Mouse (Mus musculus) hindbrain, embryonic 10.5 days (tissue): ENCODE data around the gene Magi3. TPM values are rescaled to one million over a fixed set of nuclear protein-coding genes. Genes with fewer than 3 reads are reported as not detected.

Source experiments
- DNase-seq: peaks from one replicate; pipeline ENCODE4 v3.0.0-alpha.2; 2017; ENCODE audit warnings: low spot score
- H3K27ac ChIP-seq: fragments of 300-500 bp; sonication (generic); 2 replicates; pipeline ENCODE4 v1.5.1; 2016; ENCODE audit warnings: mild to moderate bottlenecking, moderate library complexity
- H3K27me3 ChIP-seq: fragments of 300-500 bp; sonication (generic); 2 replicates; pipeline ENCODE4 v1.6.1; 2016; ENCODE audit warnings: mild to moderate bottlenecking; ENCODE audit not compliant: poor library complexity, insufficient read depth, severe bottlenecking
- H3K36me3 ChIP-seq: fragments of 300-500 bp; sonication (generic); 2 replicates; pipeline ENCODE4 v1.6.1; 2016; ENCODE audit warnings: mild to moderate bottlenecking, moderate library complexity
- H3K4me1 ChIP-seq: fragments of 300-500 bp; sonication (generic); replicated peaks from 2 replicates; pipeline ENCODE4 v1.6.1; 2016; ENCODE audit warnings: mild to moderate bottlenecking
- H3K4me3 ChIP-seq: fragments of 300-500 bp; sonication (generic); 2 replicates; pipeline ENCODE4 v1.5.1; 2016; ENCODE audit warnings: mild to moderate bottlenecking, moderate library complexity
- H3K9me3 ChIP-seq: fragments of 300-500 bp; sonication (generic); 2 replicates; pipeline ENCODE4 v1.6.1; 2016; ENCODE audit warnings: mild to moderate bottlenecking, moderate library complexity
- WGBS: fragments of 180-500 bp; shearing (Covaris S2); methylation state at CpG from one replicate; pipeline ENCODE4 v1.1.7; 2016; 5-methylcytosine and 5-hydroxymethylcytosine counted together
- polyA plus RNA-seq: library from polyadenylated mRNA; unstranded; fragments of >200 nt; fragmentation: Nextera tagmentation; extraction: Ambion mirVana; gene quantifications from 2 replicates; pipeline ENCODE4 v1.2.1, GENCODE M21; 2016

Gene Magi3
- polyA plus RNA-seq, 1 experiment from 2014 or later: 3.8 TPM

GRCm38 (mm10) chr3:104007479-104007878, 212.7 kb downstream of the Magi3 start:
- H3K9me3 ChIP-seq: no peaks in the 10 kb centered on the region
- H3K36me3 ChIP-seq: peaks cover 77% of the 10 kb centered on the region
- DNase-seq: no peak
- H3K4me3 ChIP-seq: no peak overlapping the region
- H3K27ac ChIP-seq: no peak overlapping the region
- WGBS: 93% methylated on average over 8 of the region's 8 CpGs
- H3K4me1 ChIP-seq: no peaks in the 10 kb centered on the region
- H3K27me3 ChIP-seq: no peaks in the 10 kb centered on the region

- WGBS: 89% methylated on average over 8 of the region's 8 CpGs
- Histone ChIP-seq H3K9me3 (no peaks in the 10 kb centered on the region), H3K4me3 (no peak overlapping the region), H3K27me3 (no peaks in the 10 kb centered on the region), H3K4me1 (no peaks in the 10 kb centered on the region), H3K36me3 (peaks cover 82% of the 10 kb centered on the region), H3K27ac (no peak overlapping the region)
- DNase-seq: no peak
Measured at GRCm38 (mm10) chr3:104006896-104007466, 213.2 kb downstream of the Magi3 start.

DNA sequence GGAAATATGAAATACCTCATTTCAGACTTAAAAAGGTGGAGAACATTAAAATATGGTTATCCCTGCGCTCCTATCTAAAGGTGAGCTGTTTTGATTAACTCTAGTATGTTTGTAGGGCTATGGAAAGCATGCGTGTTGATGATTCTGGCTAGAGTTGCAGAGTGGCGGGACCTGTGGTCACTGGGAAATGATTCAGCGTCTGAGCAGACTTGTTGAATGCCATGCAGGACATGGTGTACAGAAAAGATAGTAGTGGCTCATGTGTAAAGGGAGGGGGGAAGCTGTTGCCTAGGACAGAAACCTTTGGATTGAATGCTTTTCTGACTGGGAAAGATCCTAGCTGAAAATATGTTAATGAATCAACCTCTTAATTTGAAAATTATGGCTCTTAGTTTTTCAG, 221.4 kb downstream of the Magi3 start:
- Histone ChIP-seq H3K9me3 (no peaks in the 10 kb centered on the region), H3K27me3 (no peaks in the 10 kb centered on the region), H3K4me3 (no peak overlapping the region), H3K36me3 (peaks cover 90% of the 10 kb centered on the region), H3K27ac (no peak overlapping the region), H3K4me1 (no peaks in the 10 kb centered on the region)
- 95% methylated on average over 4 of the region's 4 CpGs for WGBS
- no peak for DNase-seq

DNA sequence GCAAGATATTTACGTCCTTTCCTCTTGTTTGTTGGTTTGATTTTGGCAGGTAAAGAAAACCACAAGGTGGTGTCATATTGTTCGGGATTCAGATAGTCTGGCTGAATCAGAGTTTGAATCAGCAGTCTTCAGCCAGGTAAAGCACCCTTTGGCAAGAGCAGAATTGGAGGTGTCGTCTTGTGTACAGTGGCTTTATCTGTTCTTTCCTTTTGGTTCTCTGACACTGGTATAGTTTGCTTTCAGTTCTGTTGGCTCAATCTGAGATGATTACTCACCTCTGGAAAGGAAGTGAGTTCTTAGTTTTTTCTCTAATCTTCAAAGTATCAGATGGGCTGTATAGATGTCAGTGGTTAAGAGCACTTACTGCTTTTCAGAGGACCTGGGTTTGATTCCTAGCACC, 228.9 kb downstream of the Magi3 start:
- Histone ChIP-seq H3K27ac (no peak overlapping the region), H3K4me1 (no peaks in the 10 kb centered on the region), H3K27me3 (no peaks in the 10 kb centered on the region), H3K9me3 (no peaks in the 10 kb centered on the region), H3K4me3 (no peak overlapping the region), H3K36me3 (peaks cover 88% of the 10 kb centered on the region)
- DNase-seq: no peak
- 92% methylated on average over 3 of the region's 3 CpGs for WGBS

DNA sequence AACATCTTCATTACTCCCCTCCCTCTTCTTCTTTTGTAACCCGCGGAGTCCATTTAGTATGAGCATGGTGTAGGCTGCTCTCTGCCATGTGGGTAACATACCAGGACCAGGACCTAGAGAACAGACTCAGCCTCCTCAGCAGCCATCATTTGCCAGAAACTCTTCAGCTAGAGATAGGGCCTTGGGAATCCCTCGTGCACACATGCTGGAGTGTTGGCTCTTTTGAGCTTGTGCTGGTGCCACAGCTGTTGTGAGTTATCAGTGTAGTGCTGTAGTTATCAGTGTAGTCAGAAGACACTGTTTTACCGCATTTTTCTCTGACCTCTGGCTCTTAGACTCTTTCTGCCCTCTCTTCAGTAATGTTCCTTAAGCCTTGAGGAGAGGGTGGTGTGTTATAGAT, 230.8 kb downstream of the Magi3 start:
- Histone ChIP-seq H3K27me3 (no peaks in the 10 kb centered on the region), H3K36me3 (peaks cover 88% of the 10 kb centered on the region), H3K9me3 (no peaks in the 10 kb centered on the region), H3K4me1 (no peaks in the 10 kb centered on the region), H3K27ac (no peak overlapping the region), H3K4me3 (no peak overlapping the region)
- no peak for DNase-seq
- 91% methylated on average over 4 of the region's 4 CpGs for WGBS

DNA sequence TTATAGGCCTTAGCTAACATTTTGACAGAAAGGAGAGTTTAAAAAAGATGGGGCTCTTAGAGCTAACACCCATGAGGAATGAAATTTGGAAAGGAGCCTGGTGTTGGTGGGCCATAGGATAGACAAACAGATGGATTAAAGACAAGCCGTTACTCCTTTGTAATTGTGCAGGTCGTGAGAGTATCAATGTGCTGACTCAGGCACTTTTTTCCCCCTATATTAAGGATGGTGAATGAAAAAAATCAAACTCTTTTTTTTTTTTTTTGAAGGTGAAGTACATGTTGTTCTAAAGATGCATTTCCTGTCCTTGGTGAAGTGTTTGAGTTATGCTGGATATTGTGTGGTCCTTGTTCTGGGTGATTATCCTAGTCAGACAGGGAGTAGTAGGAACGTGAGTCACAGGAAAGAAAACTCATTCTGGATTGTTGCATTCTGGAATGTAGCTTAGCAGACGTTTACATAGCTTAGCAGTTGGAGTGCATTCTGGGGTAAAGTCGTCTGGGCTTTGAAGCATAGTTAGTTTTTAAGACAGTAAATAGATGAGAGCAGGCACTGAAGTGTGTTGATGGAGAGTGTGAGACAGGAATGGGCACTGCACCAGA, 232.2 kb downstream of the Magi3 start:
- H3K4me1 ChIP-seq: no peaks in the 10 kb centered on the region
- H3K36me3 ChIP-seq: peaks cover 88% of the 10 kb centered on the region
- H3K27ac ChIP-seq: no peak overlapping the region
- no peak for DNase-seq
- H3K9me3 ChIP-seq: no peaks in the 10 kb centered on the region
- no peaks in the 10 kb centered on the region for H3K27me3 ChIP-seq
- H3K4me3 ChIP-seq: no peak overlapping the region
- 75% methylated on average over 5 of the region's 5 CpGs for WGBS

- no peaks in the 10 kb centered on the region for H3K9me3 ChIP-seq
- H3K4me1 ChIP-seq: no peaks in the 10 kb centered on the region
- no peak for DNase-seq
- peaks cover 81% of the 10 kb centered on the region for H3K36me3 ChIP-seq
- WGBS: 91% methylated on average over 2 of the region's 2 CpGs
- no peaks in the 10 kb centered on the region for H3K27me3 ChIP-seq
- no peak overlapping the region for H3K4me3 ChIP-seq
- no peak overlapping the region for H3K27ac ChIP-seq
Measured at GRCm38 (mm10) chr3:103985194-103985593, 235.0 kb downstream of the Magi3 start.

GRCm38 (mm10) chr3:103984556-103984955, 235.6 kb downstream of the Magi3 start:
- no peaks in the 10 kb centered on the region for H3K4me1 ChIP-seq
- H3K36me3 ChIP-seq: peaks cover 75% of the 10 kb centered on the region
- no peaks in the 10 kb centered on the region for H3K9me3 ChIP-seq
- no peak overlapping the region for H3K27ac ChIP-seq
- DNase-seq: no peak
- 90% methylated on average over 4 of the region's 4 CpGs for WGBS
- no peak overlapping the region for H3K4me3 ChIP-seq
- H3K27me3 ChIP-seq: no peaks in the 10 kb centered on the region

DNA sequence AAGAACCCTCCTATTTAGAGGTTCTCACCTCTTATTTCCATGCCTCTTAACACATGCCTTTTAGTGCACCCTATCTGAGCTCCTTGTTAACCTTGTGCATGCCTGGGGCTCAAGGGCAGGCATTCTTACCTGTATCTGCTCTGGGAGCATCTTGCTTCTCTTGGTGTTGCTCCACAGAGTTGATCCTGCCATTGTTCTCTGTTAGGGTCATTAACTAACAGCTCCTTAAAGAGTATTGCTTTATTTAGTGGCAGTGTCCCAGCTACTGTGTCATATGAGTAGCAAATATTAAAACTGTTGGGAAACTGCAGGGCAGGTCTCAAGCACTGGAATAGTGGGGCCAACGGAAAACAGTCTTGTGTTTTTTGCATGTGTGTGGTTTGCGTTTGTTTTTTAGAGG, 249.0 kb downstream of the Magi3 start:
- no peak overlapping the region for H3K4me3 ChIP-seq
- H3K27me3 ChIP-seq: no peaks in the 10 kb centered on the region
- H3K36me3 ChIP-seq: peaks cover 37% of the 10 kb centered on the region
- H3K27ac ChIP-seq: no peak overlapping the region
- 95% methylated on average over 2 of the region's 2 CpGs for WGBS
- peaks cover 31% of the 10 kb centered on the region for H3K4me1 ChIP-seq
- H3K9me3 ChIP-seq: no peaks in the 10 kb centered on the region
- no peak for DNase-seq

DNA sequence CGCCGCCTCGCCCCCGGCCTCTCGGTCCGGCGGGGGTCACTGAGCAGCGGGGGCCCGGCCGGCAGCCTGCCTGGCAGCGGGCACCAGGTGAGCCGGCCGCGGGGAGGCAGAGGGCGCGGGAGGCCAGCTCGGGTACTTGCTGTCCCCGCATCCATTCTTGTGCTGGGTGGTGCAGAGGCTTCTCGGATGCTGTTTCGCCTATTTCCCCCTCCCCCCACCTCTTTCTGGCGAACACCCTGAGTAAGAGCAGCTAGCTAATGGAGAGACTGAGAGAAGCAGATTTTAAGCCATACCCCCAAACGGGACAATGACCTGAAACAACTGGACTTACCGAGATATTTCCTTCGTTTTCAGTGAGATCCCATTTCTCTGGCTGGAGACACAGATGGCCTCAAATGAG, 251.5 kb downstream of the Magi3 start:
- no peak for DNase-seq
- under 1% methylated on average over 24 of the region's 24 CpGs for WGBS
- Histone ChIP-seq H3K36me3 (peaks cover 42% of the 10 kb centered on the region), H3K4me3 (peak overlapping the region; percentile 86), H3K27ac (peak overlapping the region; percentile 99), H3K4me1 (peaks cover 31% of the 10 kb centered on the region), H3K27me3 (no peaks in the 10 kb centered on the region), H3K9me3 (no peaks in the 10 kb centered on the region)

GRCm38 (mm10) chr3:103967861-103968691, 252.1 kb downstream of the Magi3 start, which contains the start of gene Phtf1:
Gene Phtf1 (plus strand): TSS chr3:103968110.
- peak; percentile 90 for DNase-seq
- Histone ChIP-seq H3K27me3 (no peaks in the 10 kb centered on the region), H3K27ac (peak within 1 kb of the TSS; percentile 99), H3K4me1 (peaks cover 31% of the 10 kb centered on the region), H3K9me3 (no peaks in the 10 kb centered on the region), H3K4me3 (peak within 1 kb of the TSS; percentile 86), H3K36me3 (peaks cover 43% of the 10 kb centered on the region)
- under 1% methylated on average over 68 of the region's 70 CpGs for WGBS

GRCm38 (mm10) chr3:103967231-103967630, 252.9 kb downstream of the Magi3 start:
- 28% methylated on average over 2 of the region's 2 CpGs for WGBS
- peak overlapping the region; percentile 86 for H3K4me3 ChIP-seq
- peaks cover 31% of the 10 kb centered on the region for H3K4me1 ChIP-seq
- H3K9me3 ChIP-seq: no peaks in the 10 kb centered on the region
- peaks cover 46% of the 10 kb centered on the region for H3K36me3 ChIP-seq
- no peak for DNase-seq
- H3K27ac ChIP-seq: peak overlapping the region; percentile 99
- H3K27me3 ChIP-seq: no peaks in the 10 kb centered on the region
